Mouse (Mus musculus): Measurements from ENCODE around the gene Vps26a.
A peak's percentile ranks its signal among the peaks of the same experiment; 100 is the strongest.

Gene Vps26a

DNA sequence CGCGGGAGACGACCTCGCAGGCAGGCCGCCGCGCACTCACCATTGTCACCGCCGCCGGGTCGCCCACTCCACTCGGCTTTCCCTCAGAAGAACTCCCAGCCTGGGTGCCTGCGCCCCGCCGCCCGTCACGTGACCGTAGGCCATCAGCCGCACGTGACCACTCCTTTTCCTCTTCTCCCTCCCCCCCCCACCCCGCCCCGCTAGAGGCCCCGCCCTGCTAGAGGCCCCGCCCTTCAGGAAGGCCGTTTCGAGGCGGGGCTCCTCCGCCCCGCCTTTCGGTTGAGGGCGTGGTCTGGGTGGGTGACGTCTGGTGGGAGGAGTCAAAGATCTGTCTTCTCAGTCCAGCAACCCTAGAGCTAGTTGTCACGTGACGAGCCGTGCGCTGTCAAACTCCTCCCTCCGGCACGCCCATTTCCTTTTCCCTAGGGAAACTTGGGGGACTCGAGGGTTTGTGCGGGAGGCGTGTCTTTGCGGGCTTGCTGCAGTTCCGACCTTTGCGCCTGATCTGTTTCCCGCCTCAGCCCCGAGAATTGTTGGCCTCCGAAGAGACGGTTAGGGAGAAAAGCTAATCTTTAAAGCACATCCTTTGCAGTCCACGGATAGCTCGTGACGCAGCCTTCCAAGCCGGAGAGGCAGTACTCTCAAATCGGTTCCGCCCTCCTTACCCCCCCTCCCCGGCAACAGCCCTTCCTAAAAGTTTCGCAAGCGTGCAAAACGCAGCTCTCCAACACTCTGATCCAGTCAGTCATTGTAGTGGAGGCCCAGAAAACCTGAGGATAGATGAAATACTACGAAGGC lies at the start of gene Vps26a:
TSS of gene Vps26a (minus strand) at position 188 of the 798 bp plus-strand sequence.
- peak; percentile 98 for DNase-seq (ENCODE audit: low spot score in 2 of 2)

DNA sequence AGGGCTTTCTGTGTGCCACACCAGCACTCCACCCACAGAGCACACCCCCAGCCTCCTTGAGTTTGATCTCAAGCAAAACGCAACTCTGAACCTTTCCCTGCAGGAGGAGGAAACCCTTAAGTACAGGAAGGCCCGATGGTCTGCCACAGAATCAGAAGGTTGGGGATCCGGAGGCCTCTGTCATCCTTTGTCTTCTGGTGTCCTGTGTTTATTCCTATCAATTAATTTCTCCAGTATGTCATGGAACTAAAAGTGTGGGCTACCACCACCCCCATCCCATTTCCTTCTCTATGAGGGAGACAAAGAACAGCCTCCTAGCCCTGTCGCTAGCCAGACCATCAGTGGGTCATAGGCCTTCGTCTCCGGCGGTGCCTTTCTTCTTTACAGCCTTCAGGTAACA lies 47.9 kb upstream of the Vps26a start:
- DNase-seq (ENCODE audit: low spot score in 2 of 2), result no peak

DNA sequence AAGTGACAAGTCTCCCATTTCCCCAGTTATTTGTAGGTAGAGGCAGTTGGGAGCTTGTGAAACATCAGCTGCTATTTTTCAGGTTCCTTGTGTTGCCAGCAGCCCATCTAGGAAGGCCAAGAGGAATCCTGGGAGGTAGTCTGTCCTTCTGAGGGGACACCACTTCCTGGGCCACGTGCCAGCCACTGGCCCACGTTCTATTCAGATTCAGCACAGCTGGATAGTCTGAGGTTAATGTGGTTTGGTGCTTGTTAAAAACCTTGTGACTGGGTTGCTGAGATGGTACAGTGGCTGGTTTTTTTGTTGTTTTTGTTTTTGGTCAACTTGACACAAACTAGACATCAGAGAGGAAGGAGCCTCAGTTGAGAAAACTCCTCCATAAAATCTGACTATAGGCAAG lies 46.2 kb upstream of the Vps26a start:
- DNase-seq (ENCODE audit: low spot score in 2 of 2), result no peak

DNA sequence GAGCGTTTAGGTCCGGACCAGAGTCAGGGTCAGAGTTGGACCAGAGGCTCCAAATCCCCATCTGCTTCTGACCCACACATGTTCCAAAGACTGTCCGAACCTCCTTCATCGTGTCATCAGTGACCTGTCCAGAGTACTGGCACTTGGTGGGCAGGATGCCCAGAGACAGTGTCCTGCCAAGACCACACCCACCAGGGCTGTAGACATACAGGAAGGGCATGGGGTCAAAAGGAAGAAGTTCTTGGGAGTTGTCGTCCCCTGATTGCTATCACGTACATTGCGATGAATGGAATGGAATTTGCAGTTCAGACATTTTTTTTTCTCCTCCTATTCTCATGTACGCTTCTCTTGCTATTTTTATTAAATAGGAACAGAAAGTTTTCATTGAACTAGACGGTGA lies 43.6 kb upstream of the Vps26a start:
- DNase-seq (ENCODE audit: low spot score in 2 of 2), result no peak

DNA sequence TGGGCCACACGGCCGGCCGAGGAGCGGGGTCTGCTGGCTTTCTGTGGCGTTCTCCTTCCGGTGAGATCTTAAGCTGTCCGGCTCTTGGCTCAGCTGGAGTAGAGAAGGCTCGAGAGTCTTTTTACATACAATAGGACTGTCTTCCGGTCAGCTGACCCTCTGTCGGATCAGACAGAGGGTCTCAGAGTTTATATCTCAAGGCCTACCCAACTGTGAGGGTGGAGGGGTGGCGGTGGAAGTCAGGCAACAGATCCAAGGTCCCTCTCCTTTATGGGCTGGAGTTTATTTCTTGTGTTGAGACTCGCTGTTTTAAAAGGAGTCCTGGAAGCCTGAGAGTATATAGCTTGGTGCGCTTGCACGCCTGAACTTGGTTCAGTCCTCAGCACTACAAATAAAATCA lies 40.7 kb upstream of the Vps26a start, which contains the start of gene Srgn:
TSS of gene Srgn (minus strand) at position 101 of the 400 bp plus-strand sequence.
- no peak for DNase-seq (ENCODE audit: low spot score in 2 of 2)

DNA sequence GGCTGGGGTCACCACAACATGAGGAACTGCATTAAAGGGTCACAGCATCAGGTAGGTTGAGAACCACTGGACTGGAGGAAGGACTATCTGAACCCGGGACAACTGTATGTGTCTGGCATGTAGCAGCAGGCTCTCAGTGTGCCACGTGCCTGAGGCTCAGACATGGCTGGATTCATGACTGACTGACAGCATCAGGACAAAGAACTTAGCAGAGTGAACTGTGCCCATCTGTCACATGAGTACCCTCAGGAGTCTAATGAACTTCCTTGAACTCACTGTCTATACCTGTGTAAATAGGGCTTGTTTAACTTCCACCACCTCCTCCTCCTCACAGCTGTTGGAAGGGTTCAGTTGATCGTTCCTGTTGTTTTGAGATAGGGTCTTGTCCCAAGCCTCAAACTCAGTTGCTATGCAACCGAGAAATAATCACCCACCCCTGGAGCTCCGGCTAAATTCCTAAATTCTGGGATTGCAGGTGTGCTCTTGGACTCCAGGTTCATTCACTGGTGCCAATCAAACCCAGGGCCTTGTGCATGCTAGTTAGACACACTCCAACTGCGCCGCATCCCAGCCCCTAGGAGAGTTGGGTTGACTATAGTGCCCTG lies 35.8 kb upstream of the Vps26a start:
- no peak for DNase-seq (ENCODE audit: low spot score in 2 of 2)

DNA sequence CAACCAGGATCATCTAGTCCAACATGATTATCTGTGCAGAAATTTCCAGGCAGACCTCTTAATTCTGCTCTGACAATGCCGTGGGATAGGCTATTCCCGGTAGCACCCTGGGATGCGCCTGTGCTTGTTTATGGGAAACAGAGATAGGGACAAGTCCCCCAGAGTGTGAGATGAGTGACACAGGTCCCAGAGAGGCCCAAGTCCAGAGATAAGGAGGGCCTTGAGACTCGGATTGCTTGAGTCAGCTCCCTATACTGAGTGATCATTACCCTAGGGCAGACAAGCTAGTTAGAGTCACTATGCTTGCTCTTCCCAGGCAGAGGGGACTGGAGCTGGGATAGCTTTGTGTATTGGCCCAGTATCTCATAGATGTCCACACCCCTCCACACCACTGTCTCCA lies 35.2 kb upstream of the Vps26a start:
- no peak for DNase-seq (ENCODE audit: low spot score in 2 of 2)

DNA sequence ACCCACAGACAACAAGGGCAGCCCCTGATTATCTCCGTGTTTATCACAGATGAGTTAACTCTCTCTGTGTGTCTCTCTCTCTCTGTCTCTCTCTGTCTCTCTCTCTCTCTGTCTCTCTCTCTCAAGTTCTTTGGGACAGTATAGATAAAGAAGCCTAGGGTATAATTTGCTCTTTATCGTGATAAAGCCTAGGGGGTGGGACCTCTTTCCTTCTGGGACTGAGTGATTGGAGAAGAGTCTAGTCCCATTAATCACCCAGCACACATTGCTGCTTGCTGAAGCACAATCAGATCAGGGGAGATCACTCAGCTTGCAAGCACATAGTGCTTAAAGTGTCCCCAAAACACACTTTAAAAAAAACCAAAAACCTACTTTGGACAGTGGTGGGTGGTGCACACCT lies 34.3 kb upstream of the Vps26a start:
- no peak for DNase-seq (ENCODE audit: low spot score in 2 of 2)

DNA sequence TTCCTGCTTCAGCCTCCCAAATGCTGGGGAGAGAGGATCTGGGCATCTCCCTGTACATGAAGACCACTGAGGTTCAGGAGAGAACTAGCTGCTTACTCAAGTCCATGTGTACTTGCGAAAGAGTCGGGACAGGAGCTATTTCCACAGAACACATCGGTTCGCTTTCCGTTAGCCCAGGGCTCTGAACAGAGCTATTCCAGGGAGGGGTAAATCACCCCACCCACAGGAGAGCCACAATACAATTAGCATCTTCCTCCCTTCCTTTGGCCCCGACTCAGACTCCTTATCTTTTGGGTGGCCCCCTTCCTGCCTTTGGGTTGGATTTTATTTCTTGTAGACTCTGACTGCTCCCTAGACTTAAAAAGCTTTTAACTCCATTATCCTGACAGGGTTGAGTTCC lies 30.9 kb upstream of the Vps26a start:
- no peak for DNase-seq (ENCODE audit: low spot score in 2 of 2)

DNA sequence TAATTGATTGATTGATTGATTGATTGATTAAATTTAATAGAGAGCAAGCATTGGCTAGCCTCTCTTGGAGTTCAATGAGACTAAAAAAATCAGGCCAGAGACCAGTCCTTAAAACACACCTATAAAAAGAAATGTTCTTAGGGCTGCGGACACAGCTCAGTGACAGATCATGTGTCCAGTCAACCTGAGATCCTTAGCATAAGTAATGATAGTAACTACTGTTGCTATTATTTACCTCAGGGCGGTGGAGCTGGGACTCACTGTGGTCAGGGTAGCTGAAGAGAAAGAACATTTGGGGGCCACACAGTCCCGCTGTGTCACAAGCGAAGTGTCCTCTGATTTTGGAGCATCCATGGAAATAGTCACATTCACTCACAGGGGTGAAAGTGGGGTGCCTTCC lies 26.2 kb upstream of the Vps26a start:
- no peak for DNase-seq (ENCODE audit: low spot score in 2 of 2)

DNA sequence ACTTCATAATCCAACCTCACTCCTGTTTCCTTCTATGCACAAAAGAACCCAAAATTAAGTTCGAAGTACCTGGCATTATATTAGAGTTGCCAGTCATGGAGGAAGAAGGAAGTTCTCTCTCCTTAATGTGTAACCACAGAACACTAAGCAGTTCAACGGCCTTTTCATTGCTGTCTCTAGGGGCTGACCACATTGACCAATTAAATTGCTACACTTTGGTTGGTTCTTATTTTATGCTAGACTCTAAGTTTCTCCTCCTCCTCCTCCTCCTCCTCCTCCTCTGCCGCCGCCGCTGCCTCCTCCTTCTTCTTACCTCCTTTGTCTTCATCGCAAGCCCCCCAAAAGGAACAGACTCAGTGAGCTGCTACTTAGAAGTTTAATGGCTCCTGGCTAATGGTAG lies 24.9 kb upstream of the Vps26a start:
- DNase-seq (ENCODE audit: low spot score in 2 of 2), result no peak

DNA sequence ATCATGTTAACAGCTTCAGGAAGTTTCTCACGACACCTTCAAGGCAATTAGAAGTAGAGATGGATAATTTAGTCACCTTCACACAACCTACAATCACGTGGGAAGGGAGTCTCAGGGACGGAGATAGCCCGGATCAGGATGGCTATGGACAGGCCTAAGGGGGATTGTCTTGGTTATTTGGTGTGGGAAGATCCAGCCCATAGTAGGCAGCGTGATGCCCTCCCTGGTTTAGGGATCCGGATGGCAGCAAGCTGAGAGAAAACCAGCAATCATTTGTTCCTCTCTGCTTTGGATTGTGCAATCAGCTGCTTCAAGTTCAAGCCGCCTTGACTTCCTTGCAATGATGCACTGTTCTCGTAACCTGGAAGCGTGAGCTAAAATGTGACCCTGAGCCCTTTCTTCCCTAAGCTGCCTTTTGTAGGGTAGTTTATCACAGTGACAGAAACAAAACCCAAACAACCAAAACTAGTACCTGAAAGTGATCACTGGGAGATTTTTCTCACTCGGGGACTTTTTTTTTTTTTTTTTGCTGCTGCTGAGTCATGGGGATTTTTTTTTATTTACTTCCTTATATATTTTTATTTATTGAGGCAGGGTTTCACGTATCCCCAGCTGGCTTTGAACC lies 22.5 kb upstream of the Vps26a start:
- DNase-seq (ENCODE audit: low spot score in 2 of 2), result no peak

DNA sequence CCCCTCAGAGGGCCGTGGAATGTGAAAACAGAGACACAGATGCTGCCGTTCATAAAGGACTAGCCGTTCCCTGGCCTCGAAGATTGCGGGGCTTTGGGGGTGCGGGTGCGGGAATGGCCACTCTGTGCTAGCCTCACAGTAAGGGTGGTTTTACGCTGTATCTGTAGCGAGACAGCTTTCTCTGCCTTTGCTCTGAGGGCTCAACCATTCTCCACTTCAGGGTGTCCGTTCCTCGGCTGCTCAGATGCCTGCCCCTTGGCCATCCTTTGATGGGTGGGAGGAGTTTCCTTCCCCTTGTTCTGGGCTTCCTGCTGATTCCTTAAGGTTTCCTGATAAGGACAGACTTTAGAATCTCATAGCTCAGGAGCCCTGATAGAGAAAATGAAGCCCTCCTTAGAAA lies 21.9 kb upstream of the Vps26a start:
- no peak for DNase-seq (ENCODE audit: low spot score in 2 of 2)

DNA sequence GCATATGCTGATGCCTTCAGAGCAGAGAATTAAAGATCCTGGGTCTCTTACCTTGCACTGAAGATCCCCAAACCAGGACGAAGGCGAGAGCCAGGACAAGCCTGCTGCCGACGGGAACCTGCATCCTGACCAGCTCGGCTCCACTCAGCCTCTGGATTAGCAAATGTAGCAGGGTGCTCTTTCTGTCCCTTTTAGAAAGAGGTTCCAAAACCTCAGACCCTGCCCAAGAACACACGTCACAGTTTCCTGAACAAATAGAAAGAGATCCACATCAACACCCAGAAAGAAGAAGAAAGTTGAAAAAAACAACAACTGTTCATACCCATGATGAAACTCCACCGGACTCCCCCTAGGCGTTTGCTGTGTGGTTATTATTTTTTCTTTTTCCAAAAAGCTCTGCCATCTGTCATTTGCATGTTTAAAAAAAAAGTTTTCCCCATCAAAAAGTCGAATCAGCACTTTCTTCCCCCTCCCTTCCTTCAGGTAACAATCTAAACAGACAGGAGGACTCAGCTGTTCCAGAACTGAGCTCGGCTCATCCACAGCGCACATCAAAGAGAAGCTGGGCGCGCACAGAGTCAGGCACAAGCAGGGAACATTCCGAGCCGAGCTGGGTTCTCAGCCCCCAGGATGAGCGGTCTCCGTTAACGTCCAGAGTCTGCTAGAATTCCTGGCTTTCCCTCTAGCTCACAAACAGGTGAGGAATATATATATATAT lies 21.1 kb upstream of the Vps26a start:
- DNase-seq (ENCODE audit: low spot score in 2 of 2), result no peak

DNA sequence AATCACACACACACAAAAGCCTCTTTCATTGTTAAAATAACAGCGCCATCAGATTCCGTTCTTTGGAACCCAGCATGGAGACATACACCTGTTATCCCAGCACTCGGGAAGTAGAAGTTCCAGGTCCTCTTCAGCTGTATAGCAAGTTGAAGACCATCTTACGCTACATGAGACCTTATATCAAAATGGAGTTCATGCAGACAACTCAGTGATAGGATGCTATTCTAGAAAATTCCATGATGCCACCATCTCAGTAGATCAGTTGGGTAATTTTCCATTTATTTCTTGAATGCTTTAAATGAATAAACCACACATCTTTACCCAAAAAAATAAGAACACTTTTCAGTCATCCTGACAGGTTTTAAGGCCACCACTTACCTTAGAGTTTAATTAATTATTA lies 20.5 kb upstream of the Vps26a start:
- DNase-seq (ENCODE audit: low spot score in 2 of 2), result no peak

DNA sequence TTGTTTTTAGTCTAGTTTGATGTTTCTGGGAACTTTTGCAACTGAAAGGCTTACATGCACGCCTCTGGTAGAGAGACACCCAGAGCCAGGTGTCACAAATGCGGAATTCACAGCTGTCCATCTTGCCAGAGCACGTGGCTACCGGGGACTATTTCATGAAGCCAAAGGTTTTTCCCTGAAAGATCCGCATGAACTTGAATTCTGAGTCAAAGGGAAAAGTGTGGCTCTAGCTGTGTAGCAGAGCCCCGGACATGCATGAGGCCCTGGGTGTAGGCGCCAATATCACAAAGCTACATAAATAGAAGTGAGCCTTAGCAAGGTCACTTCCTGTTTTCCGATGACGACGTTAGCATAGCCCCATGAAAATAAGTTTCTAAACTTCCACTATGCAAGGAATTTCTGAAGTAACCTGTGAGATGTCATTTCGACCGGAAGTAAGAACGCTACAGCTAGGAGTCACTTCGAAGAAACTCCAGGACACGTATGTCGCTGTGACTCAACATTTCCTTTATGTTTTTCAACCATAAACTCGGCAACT lies 19.5 kb upstream of the Vps26a start:
- no peak for DNase-seq (ENCODE audit: low spot score in 2 of 2)

DNA sequence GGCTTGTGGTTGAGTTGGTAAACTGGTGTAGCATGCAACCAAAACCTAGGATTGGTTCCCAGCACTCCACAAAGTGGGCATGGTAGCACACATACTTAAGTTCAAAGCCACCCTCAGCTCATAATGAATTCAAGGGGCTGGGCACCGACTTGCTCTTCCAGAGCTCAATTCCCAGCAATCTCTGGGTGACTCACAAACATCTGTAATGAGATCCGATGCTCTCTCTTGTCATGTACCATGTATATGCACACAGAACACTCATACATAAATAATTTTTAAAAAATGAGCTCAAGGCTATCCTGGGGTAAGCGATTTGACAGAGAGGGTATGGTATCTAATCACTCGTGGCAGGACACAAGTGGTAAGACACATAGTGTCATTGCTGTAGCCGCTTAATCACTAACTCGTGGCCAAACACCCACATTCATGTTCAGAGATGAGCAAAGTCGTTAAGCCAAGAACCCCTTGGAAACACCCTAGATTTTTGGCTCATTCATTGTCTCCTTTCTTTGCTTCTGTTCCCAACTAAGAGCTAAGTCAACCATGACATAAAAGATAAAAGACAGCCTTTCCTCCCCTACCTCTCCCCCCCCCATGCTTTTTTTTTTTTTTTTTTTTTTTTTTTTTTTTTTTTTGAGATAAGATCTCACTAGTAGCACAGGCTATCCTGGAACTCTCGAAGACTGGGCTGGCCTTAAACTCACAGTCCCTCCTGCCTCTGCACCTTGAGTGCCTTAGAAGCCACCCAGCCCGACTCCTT lies 18.8 kb upstream of the Vps26a start:
- DNase-seq (ENCODE audit: low spot score in 2 of 2), result no peak

DNA sequence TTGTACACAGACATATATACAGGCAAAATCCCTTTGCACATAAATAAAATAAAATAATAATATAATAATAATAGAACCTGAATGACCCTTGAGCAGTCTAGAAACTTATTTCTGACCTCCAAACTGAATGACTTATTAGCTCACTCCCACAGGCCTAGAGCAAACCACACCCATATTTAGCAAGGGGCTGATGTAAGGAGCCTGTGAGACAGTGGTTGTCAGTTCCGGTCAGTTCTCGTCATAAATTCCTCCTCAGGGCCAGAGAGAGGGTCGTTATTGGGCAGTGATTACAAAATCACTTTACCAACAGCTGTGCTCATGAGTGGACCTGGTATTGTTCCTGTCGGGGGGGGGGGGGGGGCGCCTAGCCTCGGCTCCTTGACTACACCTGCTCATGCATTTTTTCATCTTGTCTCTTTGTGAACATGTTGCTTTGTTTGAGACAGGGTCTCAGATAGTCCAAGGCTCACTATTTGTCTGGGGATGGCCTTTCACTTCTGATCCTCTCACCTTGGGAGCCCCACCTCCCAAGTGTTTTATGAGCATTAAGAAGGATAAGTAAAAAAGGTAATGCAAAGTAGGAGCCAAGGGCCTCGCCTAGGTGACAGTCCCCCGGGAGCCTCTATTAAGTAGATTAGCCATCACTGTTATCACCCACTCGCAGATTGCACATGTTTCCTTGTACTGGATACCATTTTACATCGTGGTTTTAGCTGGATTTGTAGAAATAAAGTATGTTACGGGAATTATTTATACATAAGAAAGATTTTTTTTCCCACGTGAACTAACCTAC lies 17.4 kb upstream of the Vps26a start:
- DNase-seq (ENCODE audit: low spot score in 2 of 2), result no peak

DNA sequence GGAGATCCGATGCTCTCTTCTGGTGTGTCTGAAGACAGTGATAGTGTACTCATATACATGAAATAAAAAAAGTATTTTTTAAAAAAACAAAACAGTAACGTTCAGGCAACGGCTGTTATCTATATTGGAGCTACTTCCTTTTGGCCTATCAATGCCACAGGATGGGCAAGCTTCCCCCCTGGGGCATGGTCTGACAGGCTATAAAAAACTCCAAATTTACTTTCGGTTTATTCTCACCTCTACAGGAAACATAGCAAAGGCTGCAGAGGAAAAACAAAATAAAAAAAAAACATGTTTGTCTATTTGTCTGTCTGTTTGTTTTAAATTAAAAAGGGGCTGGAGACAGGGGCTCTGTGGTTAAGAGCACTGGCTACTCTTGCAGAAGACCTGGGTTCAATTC lies 16.7 kb upstream of the Vps26a start:
- DNase-seq (ENCODE audit: low spot score in 2 of 2), result no peak

DNA sequence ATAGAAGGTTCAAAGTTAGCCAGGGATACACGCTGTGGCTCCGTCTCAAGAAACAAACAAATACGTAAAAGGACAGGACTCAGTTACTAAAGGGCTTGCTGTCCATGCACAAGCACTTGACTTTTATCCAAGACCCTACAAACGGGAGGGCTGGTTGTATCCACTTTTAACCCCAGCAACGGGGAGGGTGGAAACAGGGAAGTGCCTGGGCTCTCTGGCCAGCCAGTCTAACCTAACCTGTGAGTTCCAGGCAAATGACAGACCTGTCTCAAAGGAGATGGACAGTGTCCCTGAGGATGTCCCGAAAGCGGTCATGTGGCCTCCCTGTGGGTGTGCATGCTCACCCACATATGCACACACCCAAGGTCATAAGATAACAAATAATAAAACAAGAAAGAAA lies 15.3 kb upstream of the Vps26a start:
- no peak for DNase-seq (ENCODE audit: low spot score in 2 of 2)
